Comparison of ENCODE assay signal across 8 mouse cellular contexts in genomic region chr2:91053181-91053933, GRCm38 (mm10). TPM values are rescaled to one million over a fixed set of nuclear protein-coding genes. Genes with fewer than 3 reads are reported as not detected.
A peak's percentile ranks its signal among the peaks of the same experiment; 100 is the strongest.
DNase-seq lines count a peak whose midpoint lies in the region; ATAC-seq and TF ChIP-seq lines count a peak whose summit lies in the region.

No protein-coding gene starts in this region.

- peak overlapping the region; percentile 85 for H3K4me2 ChIP-seq in lung, postnatal 0 days (replicated peaks; ENCODE audit: low read depth, low read length)
- H3K4me2 ChIP-seq in embryonic facial prominence, embryonic 13.5 days: peak overlapping the region; percentile 96
- H3K4me2 ChIP-seq in intestine, embryonic 16.5 days (ENCODE audit: low read depth, low read length): peak overlapping the region; percentile 58
- peak overlapping the region; percentile 85 for H3K4me2 ChIP-seq in neural tube, embryonic 15.5 days

- ATAC-seq in lung, postnatal 0 days: peak; percentile 30; the same call in 1 of the 2 replicates
- ATAC-seq in embryonic facial prominence, embryonic 13.5 days (ENCODE audit: insufficient number of reproducible peaks, insufficient read depth, low FRiP score, low TSS enrichment, low read depth): peak; percentile 4; the same call in 1 of the 2 replicates
- no peak; the same call in 1 of the 2 replicates for ATAC-seq in intestine, embryonic 16.5 days
- ATAC-seq in neural tube, embryonic 15.5 days (ENCODE audit: low FRiP score): no peak; the same call in 1 of the 2 replicates

- no peak for DNase-seq in lung, postnatal 0 days (ENCODE audit: low spot score)
- DNase-seq in lung, postnatal 14 days: no peak
- no peak for DNase-seq in embryo, embryonic 11 days
- no peak for DNase-seq in urinary bladder, adult 18-20 months (ENCODE audit: low spot score in 2 of 2)
- DNase-seq in layer of hippocampus, postnatal 10 days (ENCODE audit: low spot score in 2 of 2): no peak

- H3K36me3 ChIP-seq in lung, postnatal 0 days (ENCODE audit: insufficient read depth, low read length): peaks cover 30% of the 10 kb centered on the region
- H3K36me3 ChIP-seq in embryonic facial prominence, embryonic 13.5 days: peaks cover 32% of the 10 kb centered on the region
- H3K36me3 ChIP-seq in intestine, embryonic 16.5 days (ENCODE audit: control insufficient read depth, insufficient read depth, low read length): peaks cover 27% of the 10 kb centered on the region
- peaks cover 36% of the 10 kb centered on the region for H3K36me3 ChIP-seq in neural tube, embryonic 15.5 days

- H3K9me3 ChIP-seq in lung, postnatal 0 days (ENCODE audit: low read length): no peaks in the 10 kb centered on the region
- H3K9me3 ChIP-seq in embryonic facial prominence, embryonic 13.5 days: no peaks in the 10 kb centered on the region
- no peaks in the 10 kb centered on the region for H3K9me3 ChIP-seq in intestine, embryonic 16.5 days (ENCODE audit: control insufficient read depth, low read length)
- no peaks in the 10 kb centered on the region for H3K9me3 ChIP-seq in neural tube, embryonic 15.5 days (replicated peaks)

- WGBS in lung, postnatal 0 days: 0% methylated on average over 6 of the region's 6 CpGs
- WGBS in embryonic facial prominence, embryonic 13.5 days: under 1% methylated on average over 6 of the region's 6 CpGs
- WGBS in intestine, embryonic 16.5 days: under 1% methylated on average over 6 of the region's 6 CpGs
- under 1% methylated on average over 6 of the region's 6 CpGs for WGBS in neural tube, embryonic 15.5 days

- H3K4me3 ChIP-seq in lung, postnatal 0 days (ENCODE audit: low read depth, low read length): peak overlapping the region; percentile 84
- peak overlapping the region; percentile 85 for H3K4me3 ChIP-seq in embryonic facial prominence, embryonic 13.5 days
- H3K4me3 ChIP-seq in intestine, embryonic 16.5 days (ENCODE audit: low read length): peak overlapping the region; percentile 92
- peak overlapping the region; percentile 72 for H3K4me3 ChIP-seq in neural tube, embryonic 15.5 days (replicated peaks)

- no peaks in the 10 kb centered on the region for H3K27me3 ChIP-seq in lung, postnatal 0 days (replicated peaks; ENCODE audit: insufficient read depth, low read length)
- H3K27me3 ChIP-seq in embryonic facial prominence, embryonic 13.5 days: no peaks in the 10 kb centered on the region
- no peaks in the 10 kb centered on the region for H3K27me3 ChIP-seq in intestine, embryonic 16.5 days (replicated peaks; ENCODE audit: control insufficient read depth, insufficient read depth, low read length)
- no peaks in the 10 kb centered on the region for H3K27me3 ChIP-seq in neural tube, embryonic 15.5 days (replicated peaks)

- H3K4me1 ChIP-seq in lung, postnatal 0 days (ENCODE audit: insufficient read depth, low read depth, low read length): peaks cover 6% of the 10 kb centered on the region
- H3K4me1 ChIP-seq in embryonic facial prominence, embryonic 13.5 days: peaks cover 16% of the 10 kb centered on the region
- H3K4me1 ChIP-seq in intestine, embryonic 16.5 days (ENCODE audit: control insufficient read depth, insufficient read depth, low read length): peaks cover 11% of the 10 kb centered on the region
- peaks cover 20% of the 10 kb centered on the region for H3K4me1 ChIP-seq in neural tube, embryonic 15.5 days

- H3K27ac ChIP-seq in lung, postnatal 0 days (ENCODE audit: low read length): 0 out of 2 replicates have a peak overlapping the region, but pooled peaks have one; percentile 83
- H3K27ac ChIP-seq in embryonic facial prominence, embryonic 13.5 days: no peak overlapping the region; the same call in 1 of the 2 replicates
- no peak overlapping the region for H3K27ac ChIP-seq in intestine, embryonic 16.5 days (ENCODE audit: low read length)
- H3K27ac ChIP-seq in neural tube, embryonic 15.5 days (replicated peaks): peak overlapping the region; percentile 97; the same call in 1 of the 2 replicates

- no peak for TF ChIP-seq EP300 in lung, postnatal 0 days (IDR thresholded peaks at IDR 0.05)

- TF ChIP-seq CTCF in lung, postnatal 0 days (IDR thresholded peaks at IDR 0.05): no peak

- peak overlapping the region; percentile 93 for H3K9ac ChIP-seq in lung, postnatal 0 days (replicated peaks; ENCODE audit: low read depth)
- H3K9ac ChIP-seq in embryonic facial prominence, embryonic 13.5 days: peak overlapping the region; percentile 89
- peak overlapping the region; percentile 90 for H3K9ac ChIP-seq in intestine, embryonic 16.5 days (ENCODE audit: low read depth, low read length)
- H3K9ac ChIP-seq in neural tube, embryonic 15.5 days (replicated peaks): peak overlapping the region; percentile 49

RNA-seq across cellular contexts. Expression of gene Psmc3, which starts 0.5 kb away (rescaled TPM):
- polyA plus RNA-seq in lung, postnatal 0 days (2015; fragmentation: Nextera tagmentation; extraction: Ambion mirVana): 181 and 186 TPM in 2 replicates
- 263 and 298 TPM in 2 replicates for polyA plus RNA-seq in embryonic facial prominence, embryonic 13.5 days (2015; fragmentation: Nextera tagmentation; extraction: Ambion mirVana)
- 238 and 252 TPM in 2 replicates for polyA plus RNA-seq in intestine, embryonic 16.5 days (2015; fragmentation: Nextera tagmentation; extraction: Ambion mirVana)
- polyA plus RNA-seq in neural tube, embryonic 15.5 days (2015; fragmentation: Nextera tagmentation; extraction: Ambion mirVana): 234 and 240 TPM in 2 replicates
- total RNA-seq in layer of hippocampus, postnatal 10 days (2021): 100 to 1,000 TPM; 190 to 221 TPM

RNA-seq across cellular contexts. Expression of gene Slc39a13, which starts 16.9 kb away (rescaled TPM):
- polyA plus RNA-seq in lung, postnatal 0 days (2015; fragmentation: Nextera tagmentation; extraction: Ambion mirVana): 32.6 and 34.4 TPM in 2 replicates
- 64.3 and 67.4 TPM in 2 replicates for polyA plus RNA-seq in embryonic facial prominence, embryonic 13.5 days (2015; fragmentation: Nextera tagmentation; extraction: Ambion mirVana)
- polyA plus RNA-seq in intestine, embryonic 16.5 days (2015; fragmentation: Nextera tagmentation; extraction: Ambion mirVana): 30.2 and 32.3 TPM in 2 replicates
- polyA plus RNA-seq in neural tube, embryonic 15.5 days (2015; fragmentation: Nextera tagmentation; extraction: Ambion mirVana): 35.5 and 43.2 TPM in 2 replicates
- 10 to 100 TPM; 26.4 to 28.9 TPM for total RNA-seq in layer of hippocampus, postnatal 10 days (2021)

RNA-seq across cellular contexts. Expression of gene Rapsn, which starts 17.9 kb away (rescaled TPM):
- 0.84 and 1.8 TPM in 2 replicates for polyA plus RNA-seq in lung, postnatal 0 days (2015; fragmentation: Nextera tagmentation; extraction: Ambion mirVana)
- 3.3 and 3.4 TPM in 2 replicates for polyA plus RNA-seq in embryonic facial prominence, embryonic 13.5 days (2015; fragmentation: Nextera tagmentation; extraction: Ambion mirVana)
- polyA plus RNA-seq in intestine, embryonic 16.5 days (2015; fragmentation: Nextera tagmentation; extraction: Ambion mirVana): 0.72 and 0.94 TPM in 2 replicates
- 2.7 TPM in 2 replicates for polyA plus RNA-seq in neural tube, embryonic 15.5 days (2015; fragmentation: Nextera tagmentation; extraction: Ambion mirVana)
- under 1 TPM in 1 of 2 experiments, not detected in 1; 0.57 TPM for total RNA-seq in layer of hippocampus, postnatal 10 days (2021)

RNA-seq across cellular contexts. Expression of gene Spi1, which starts 28.8 kb away (rescaled TPM):
- 23.9 and 24.2 TPM in 2 replicates for polyA plus RNA-seq in lung, postnatal 0 days (2015; fragmentation: Nextera tagmentation; extraction: Ambion mirVana)
- 7.2 and 7.5 TPM in 2 replicates for polyA plus RNA-seq in embryonic facial prominence, embryonic 13.5 days (2015; fragmentation: Nextera tagmentation; extraction: Ambion mirVana)
- polyA plus RNA-seq in intestine, embryonic 16.5 days (2015; fragmentation: Nextera tagmentation; extraction: Ambion mirVana): 4.2 and 6.1 TPM in 2 replicates
- polyA plus RNA-seq in neural tube, embryonic 15.5 days (2015; fragmentation: Nextera tagmentation; extraction: Ambion mirVana): 3.6 and 6.7 TPM in 2 replicates
- 1 to 10 TPM; 4.5 to 6.0 TPM for total RNA-seq in layer of hippocampus, postnatal 10 days (2021)

Comparison
In these comparisons a context has a peak if more than half of its experiments do, and no peak if none do; other contexts are left out.
1. ATAC-seq: peak in lung, postnatal 0 days (single experiment) and embryonic facial prominence, embryonic 13.5 days (single experiment); none in intestine, embryonic 16.5 days (single experiment) and neural tube, embryonic 15.5 days (single experiment).
2. H3K27ac ChIP-seq: peak in lung, postnatal 0 days (single experiment) and neural tube, embryonic 15.5 days (single experiment); none in embryonic facial prominence, embryonic 13.5 days (single experiment) and intestine, embryonic 16.5 days (single experiment).
3. Peak in every context shown above with its lines, with median percentiles within 50 percentile points of each other: H3K4me2 ChIP-seq, H3K4me3 ChIP-seq and H3K9ac ChIP-seq.